Mouse (Mus musculus): ENCODE measurements around the gene Alox12e. TPM values are rescaled to one million over a fixed set of nuclear protein-coding genes. Genes with fewer than 3 reads are reported as not detected.

The Alox12e gene
- total and polyA plus RNA-seq, 3 experiments, result 0.16 TPM; not detected in 2

- ATAC-seq (ENCODE audit: extremely low read depth, insufficient number of reproducible peaks, low FRiP score, poor library complexity, severe bottlenecking), result no peak
- no peaks in the 10 kb centered on the region for H3K36me3 ChIP-seq (replicated peaks)
- no peak for DNase-seq (ENCODE audit: low spot score)
- H3K9me3 ChIP-seq (replicated peaks), result no peaks in the 10 kb centered on the region
- no peak overlapping the region for H3K4me3 ChIP-seq (ENCODE audit: low read depth, low read length)
- TF ChIP-seq GATA1 (IDR thresholded peaks at IDR 0.05; ENCODE audit: borderline replicate concordance, low read length) (no peak), TAL1 (conservative IDR thresholded peaks at IDR 0.05; ENCODE audit: low read depth, low read length) (no peak), CTCF (IDR thresholded peaks at IDR 0.05; ENCODE audit: low read depth, low read length) (no peak), POLR2AphosphoS5 (IDR thresholded peaks at IDR 0.05; ENCODE audit: insufficient replicate concordance, low read depth, low read length) (no peak), GATA2 (IDR thresholded peaks at IDR 0.05; ENCODE audit: borderline replicate concordance, low read depth, low read length) (no peak)
- H3K27me3 ChIP-seq (ENCODE audit: insufficient read depth, low read length), result peaks cover 8% of the 10 kb centered on the region; the same call in 1 of the 2 replicates
- no peaks in the 10 kb centered on the region for H3K4me1 ChIP-seq (ENCODE audit: insufficient read depth, low read depth, low read length)
Observed at GRCm38 (mm10) chr11:70293881-70294280, 28.5 kb downstream of the Alox12e start.

GRCm38 (mm10) chr11:70291235-70291634 is 31.2 kb downstream of the Alox12e start:
- DNase-seq (ENCODE audit: low spot score) (no peak), ATAC-seq (ENCODE audit: extremely low read depth, insufficient number of reproducible peaks, low FRiP score, poor library complexity, severe bottlenecking) (no peak)
- Histone ChIP-seq H3K27me3 (ENCODE audit: insufficient read depth, low read length) (peaks cover 3% of the 10 kb centered on the region; the same call in 1 of the 2 replicates), H3K4me1 (ENCODE audit: insufficient read depth, low read depth, low read length) (no peaks in the 10 kb centered on the region), H3K36me3 (replicated peaks) (no peaks in the 10 kb centered on the region), H3K9me3 (replicated peaks) (no peaks in the 10 kb centered on the region), H3K4me3 (ENCODE audit: low read depth, low read length) (no peak overlapping the region)
- TF ChIP-seq POLR2AphosphoS5 (IDR thresholded peaks at IDR 0.05; ENCODE audit: insufficient replicate concordance, low read depth, low read length), result no peak

GRCm38 (mm10) chr11:70289236-70289635 is 33.2 kb downstream of the Alox12e start:
- H3K4me3 ChIP-seq (ENCODE audit: low read depth, low read length), result no peak overlapping the region
- no peaks in the 10 kb centered on the region for H3K9me3 ChIP-seq (replicated peaks)
- ATAC-seq (ENCODE audit: extremely low read depth, insufficient number of reproducible peaks, low FRiP score, poor library complexity, severe bottlenecking) (no peak), DNase-seq (ENCODE audit: low spot score) (no peak)
- no peaks in the 10 kb centered on the region for H3K36me3 ChIP-seq (replicated peaks)
- TF ChIP-seq TAL1 (conservative IDR thresholded peaks at IDR 0.05; ENCODE audit: low read depth, low read length), result no peak
- no peak for TF ChIP-seq CTCF (IDR thresholded peaks at IDR 0.05; ENCODE audit: low read depth, low read length)
- TF ChIP-seq GATA1 (IDR thresholded peaks at IDR 0.05; ENCODE audit: borderline replicate concordance, low read length), result no peak
- TF ChIP-seq GATA2 (IDR thresholded peaks at IDR 0.05; ENCODE audit: borderline replicate concordance, low read depth, low read length), result no peak
- TF ChIP-seq POLR2AphosphoS5 (IDR thresholded peaks at IDR 0.05; ENCODE audit: insufficient replicate concordance, low read depth, low read length), result no peak
- peaks cover 9% of the 10 kb centered on the region for H3K27me3 ChIP-seq (ENCODE audit: insufficient read depth, low read length)
- no peaks in the 10 kb centered on the region for H3K4me1 ChIP-seq (ENCODE audit: insufficient read depth, low read depth, low read length)

- no peaks in the 10 kb centered on the region for H3K4me1 ChIP-seq (ENCODE audit: insufficient read depth, low read depth, low read length)
- ATAC-seq (ENCODE audit: extremely low read depth, insufficient number of reproducible peaks, low FRiP score, poor library complexity, severe bottlenecking) (no peak), DNase-seq (ENCODE audit: low spot score) (no peak)
- H3K4me3 ChIP-seq (ENCODE audit: low read depth, low read length), result no peak overlapping the region
- TF ChIP-seq TAL1 (conservative IDR thresholded peaks at IDR 0.05; ENCODE audit: low read depth, low read length) (no peak), CTCF (IDR thresholded peaks at IDR 0.05; ENCODE audit: low read depth, low read length) (no peak), GATA1 (IDR thresholded peaks at IDR 0.05; ENCODE audit: borderline replicate concordance, low read length) (no peak), GATA2 (IDR thresholded peaks at IDR 0.05; ENCODE audit: borderline replicate concordance, low read depth, low read length) (no peak), POLR2AphosphoS5 (IDR thresholded peaks at IDR 0.05; ENCODE audit: insufficient replicate concordance, low read depth, low read length) (no peak)
- no peaks in the 10 kb centered on the region for H3K9me3 ChIP-seq (replicated peaks)
- H3K27me3 ChIP-seq (ENCODE audit: insufficient read depth, low read length), result peaks cover 17% of the 10 kb centered on the region
- H3K36me3 ChIP-seq (replicated peaks), result no peaks in the 10 kb centered on the region
Observed at GRCm38 (mm10) chr11:70288102-70288501, 34.3 kb downstream of the Alox12e start.

- H3K36me3 ChIP-seq (replicated peaks), result no peaks in the 10 kb centered on the region
- ATAC-seq (ENCODE audit: extremely low read depth, insufficient number of reproducible peaks, low FRiP score, poor library complexity, severe bottlenecking), result no peak
Observed at GRCm38 (mm10) chr11:70285686-70286085, 36.7 kb downstream of the Alox12e start.

GRCm38 (mm10) chr11:70284757-70285156 is 37.7 kb downstream of the Alox12e start:
- Histone ChIP-seq H3K36me3 (replicated peaks) (no peaks in the 10 kb centered on the region), H3K4me3 (ENCODE audit: low read depth, low read length) (no peak overlapping the region), H3K9me3 (replicated peaks) (no peaks in the 10 kb centered on the region), H3K4me1 (ENCODE audit: insufficient read depth, low read depth, low read length) (no peaks in the 10 kb centered on the region), H3K27me3 (ENCODE audit: insufficient read depth, low read length) (peaks cover 21% of the 10 kb centered on the region)
- DNase-seq (ENCODE audit: low spot score), result no peak
- ATAC-seq (ENCODE audit: extremely low read depth, insufficient number of reproducible peaks, low FRiP score, poor library complexity, severe bottlenecking), result no peak
- no peak for TF ChIP-seq CTCF (IDR thresholded peaks at IDR 0.05; ENCODE audit: low read depth, low read length)
- no peak for TF ChIP-seq POLR2AphosphoS5 (IDR thresholded peaks at IDR 0.05; ENCODE audit: insufficient replicate concordance, low read depth, low read length)
- TF ChIP-seq GATA1 (IDR thresholded peaks at IDR 0.05; ENCODE audit: borderline replicate concordance, low read length), result no peak
- no peak for TF ChIP-seq TAL1 (conservative IDR thresholded peaks at IDR 0.05; ENCODE audit: low read depth, low read length)

More at GRCm38 (mm10) chr11:70285686-70286085, 36.7 kb downstream of the Alox12e start:
- no peak for TF ChIP-seq GATA1 (IDR thresholded peaks at IDR 0.05; ENCODE audit: borderline replicate concordance, low read length)
- no peak for TF ChIP-seq POLR2AphosphoS5 (IDR thresholded peaks at IDR 0.05; ENCODE audit: insufficient replicate concordance, low read depth, low read length)
- TF ChIP-seq CTCF (IDR thresholded peaks at IDR 0.05; ENCODE audit: low read depth, low read length), result no peak
- TF ChIP-seq GATA2 (IDR thresholded peaks at IDR 0.05; ENCODE audit: borderline replicate concordance, low read depth, low read length), result no peak
- TF ChIP-seq TAL1 (conservative IDR thresholded peaks at IDR 0.05; ENCODE audit: low read depth, low read length), result no peak
- H3K9me3 ChIP-seq (replicated peaks), result no peaks in the 10 kb centered on the region
- no peaks in the 10 kb centered on the region for H3K4me1 ChIP-seq (ENCODE audit: insufficient read depth, low read depth, low read length)
- peaks cover 21% of the 10 kb centered on the region for H3K27me3 ChIP-seq (ENCODE audit: insufficient read depth, low read length)
- no peak overlapping the region for H3K4me3 ChIP-seq (ENCODE audit: low read depth, low read length)
- DNase-seq (ENCODE audit: low spot score), result no peak

GRCm38 (mm10) chr11:70283666-70284065 is 38.8 kb downstream of the Alox12e start:
- ATAC-seq (ENCODE audit: extremely low read depth, insufficient number of reproducible peaks, low FRiP score, poor library complexity, severe bottlenecking), result no peak
- H3K9me3 ChIP-seq (replicated peaks), result no peaks in the 10 kb centered on the region
- H3K36me3 ChIP-seq (replicated peaks), result no peaks in the 10 kb centered on the region
- no peak for TF ChIP-seq POLR2AphosphoS5 (IDR thresholded peaks at IDR 0.05; ENCODE audit: insufficient replicate concordance, low read depth, low read length)
- TF ChIP-seq GATA2 (IDR thresholded peaks at IDR 0.05; ENCODE audit: borderline replicate concordance, low read depth, low read length), result no peak
- no peak for TF ChIP-seq CTCF (IDR thresholded peaks at IDR 0.05; ENCODE audit: low read depth, low read length)
- no peak for DNase-seq (ENCODE audit: low spot score)
- H3K4me3 ChIP-seq (ENCODE audit: low read depth, low read length), result no peak overlapping the region
- peaks cover 18% of the 10 kb centered on the region for H3K27me3 ChIP-seq (ENCODE audit: insufficient read depth, low read length)
- no peaks in the 10 kb centered on the region for H3K4me1 ChIP-seq (ENCODE audit: insufficient read depth, low read depth, low read length)

All from G1E (cell line).